Mouse (Mus musculus): ENCODE results near the gene Lrrc17. TPM values are rescaled to one million over a fixed set of nuclear protein-coding genes. Genes with fewer than 3 reads are reported as not detected.
"Not testable (repeated sequence)": the region's sequence is repeated elsewhere in the genome, so short reads cannot be mapped to it uniquely, and the experiment has no call there.

Lrrc17 gene
- polyA plus RNA-seq, 1 experiment from 2014 or later: 43.3 TPM

DNA sequence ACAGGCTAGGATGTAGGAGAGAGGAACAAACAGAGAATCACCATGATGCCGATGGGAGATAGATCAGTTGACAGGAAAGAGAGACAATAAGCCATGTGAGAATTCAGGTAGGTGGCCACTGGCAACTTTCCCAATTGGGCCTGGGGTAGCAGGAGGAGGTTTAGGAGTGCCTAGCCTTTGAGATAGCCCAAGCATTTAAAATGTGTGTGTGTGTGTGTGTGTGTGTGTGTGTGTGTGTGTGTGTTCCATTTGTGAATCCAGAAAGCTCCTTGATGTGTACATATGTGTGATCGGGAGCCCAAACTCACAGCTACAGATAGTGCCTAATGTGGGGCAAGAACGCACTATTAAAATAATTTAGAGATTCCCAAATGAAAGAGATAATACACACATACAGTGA is 34.8 kb downstream of the Lrrc17 start:
- no peaks in the 10 kb centered on the region for H3K27me3 ChIP-seq (replicated peaks)
- H3K27ac ChIP-seq: no peak overlapping the region
- no peak overlapping the region for H3K4me2 ChIP-seq (replicated peaks)
- no peak overlapping the region for H3K4me3 ChIP-seq (replicated peaks)
- no peaks in the 10 kb centered on the region for H3K4me1 ChIP-seq (replicated peaks)
- no peak overlapping the region for H3K9ac ChIP-seq
- WGBS: 93% methylated on average over 3 of the region's 3 CpGs
- H3K9me3 ChIP-seq: no peaks in the 10 kb centered on the region
- H3K36me3 ChIP-seq: no peaks in the 10 kb centered on the region
- ATAC-seq: no peak

DNA sequence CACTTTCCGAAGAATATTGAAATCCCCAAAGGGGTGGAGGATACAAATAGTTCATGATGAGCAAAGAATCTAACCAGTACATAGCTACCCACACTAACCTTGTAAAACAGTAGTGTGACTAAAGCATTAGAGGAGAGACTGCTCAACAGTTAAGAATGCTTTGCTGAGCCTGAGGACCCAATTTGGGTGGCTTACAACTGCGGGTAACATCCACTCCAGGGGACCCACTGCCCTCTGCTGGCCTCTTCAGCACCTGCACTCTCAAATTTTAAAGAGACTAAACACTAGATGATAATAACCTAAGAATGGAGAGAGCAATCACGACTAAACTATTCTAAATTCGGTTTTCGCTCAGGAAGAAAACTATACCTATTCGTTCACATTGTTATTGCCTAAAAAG is 43.4 kb downstream of the Lrrc17 start:
- Histone ChIP-seq H3K36me3 (no peaks in the 10 kb centered on the region), H3K9me3 (no peaks in the 10 kb centered on the region), H3K4me3 (replicated peaks) (no peak overlapping the region), H3K27ac (no peak overlapping the region), H3K4me2 (replicated peaks) (no peak overlapping the region), H3K4me1 (replicated peaks) (no peaks in the 10 kb centered on the region), H3K9ac (no peak overlapping the region), H3K27me3 (replicated peaks) (no peaks in the 10 kb centered on the region)
- 53% methylated on average over 6 of the region's 6 CpGs for WGBS
- no peak for ATAC-seq

DNA sequence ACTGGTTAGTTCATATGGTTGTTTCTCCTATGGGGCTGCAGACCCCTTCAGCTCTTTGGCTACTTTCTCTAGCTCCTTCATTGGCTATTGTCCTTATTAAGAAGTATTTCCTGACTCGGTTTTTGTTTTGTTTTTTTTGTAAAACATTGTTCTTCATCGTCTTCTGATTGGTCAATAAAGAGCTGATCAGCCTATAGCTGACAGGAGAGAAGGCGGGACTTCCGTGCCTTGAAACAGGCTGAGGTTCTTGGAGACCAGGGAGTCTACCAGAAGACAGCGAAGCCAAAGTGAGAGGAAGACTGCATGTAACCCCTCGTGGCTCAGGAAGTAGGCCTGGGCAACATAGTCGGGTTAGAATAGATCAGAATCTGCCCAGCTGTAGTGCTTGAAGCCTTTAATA is 44.3 kb downstream of the Lrrc17 start:
- Histone ChIP-seq H3K4me3 (replicated peaks) (no peak overlapping the region), H3K9ac (no peak overlapping the region), H3K36me3 (no peaks in the 10 kb centered on the region), H3K4me2 (replicated peaks) (no peak overlapping the region), H3K4me1 (replicated peaks) (no peaks in the 10 kb centered on the region), H3K27ac (no peak overlapping the region), H3K9me3 (no peaks in the 10 kb centered on the region), H3K27me3 (replicated peaks) (no peaks in the 10 kb centered on the region)
- WGBS: 79% methylated on average over 7 of the region's 7 CpGs
- ATAC-seq: no peak

DNA sequence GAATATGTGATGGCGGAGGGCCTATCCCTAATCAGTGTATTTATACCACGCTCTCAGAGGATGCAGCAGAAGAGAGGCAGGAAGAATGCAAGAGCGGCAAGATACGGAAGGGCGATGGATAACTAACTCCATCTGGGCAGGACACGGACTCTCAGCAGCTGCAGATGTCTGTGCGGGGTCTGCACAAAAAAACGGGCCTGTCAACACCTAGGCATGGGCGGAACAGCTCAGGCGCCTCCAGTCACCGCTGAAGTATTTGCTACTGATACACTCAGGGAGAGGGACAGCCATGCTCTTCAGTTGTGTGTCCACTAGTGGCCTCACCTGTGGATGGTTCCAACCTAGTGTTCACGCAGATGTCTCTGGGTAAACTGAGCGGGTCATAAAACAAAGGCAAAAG is 44.9 kb downstream of the Lrrc17 start:
- Histone ChIP-seq H3K27ac (no peak overlapping the region), H3K27me3 (replicated peaks) (no peaks in the 10 kb centered on the region), H3K4me3 (replicated peaks) (no peak overlapping the region), H3K36me3 (no peaks in the 10 kb centered on the region), H3K9me3 (no peaks in the 10 kb centered on the region), H3K9ac (no peak overlapping the region), H3K4me1 (replicated peaks) (no peaks in the 10 kb centered on the region), H3K4me2 (replicated peaks) (no peak overlapping the region)
- ATAC-seq: no peak
- WGBS: 91% methylated on average over 13 of the region's 13 CpGs

DNA sequence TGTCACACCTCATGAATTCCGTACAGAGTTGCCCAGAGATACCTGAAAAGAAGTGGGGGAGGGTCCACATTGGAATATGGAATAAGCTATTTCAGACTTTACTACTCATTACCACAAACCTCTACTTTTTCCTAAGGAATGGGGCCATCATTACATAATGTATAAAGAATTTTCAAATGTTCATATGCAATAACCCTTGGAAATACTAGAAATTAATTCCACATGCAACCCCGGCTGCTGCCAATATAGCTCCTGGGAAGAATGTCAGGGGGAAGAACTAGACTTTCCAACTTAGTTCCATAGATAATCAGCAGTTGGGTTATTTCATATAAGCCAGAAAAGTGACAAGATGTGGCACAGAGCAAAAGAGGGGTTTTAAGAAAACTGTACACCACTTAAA is 48.7 kb downstream of the Lrrc17 start:
- H3K9me3 ChIP-seq: no peaks in the 10 kb centered on the region
- H3K4me1 ChIP-seq (replicated peaks): no peaks in the 10 kb centered on the region
- no peaks in the 10 kb centered on the region for H3K36me3 ChIP-seq
- H3K27me3 ChIP-seq (replicated peaks): no peaks in the 10 kb centered on the region
- no peak overlapping the region for H3K4me2 ChIP-seq (replicated peaks)
- no peak for ATAC-seq
- no peak overlapping the region for H3K27ac ChIP-seq
- WGBS: 90% methylated on average over 2 of the region's 2 CpGs
- H3K4me3 ChIP-seq (replicated peaks): no peak overlapping the region
- no peak overlapping the region for H3K9ac ChIP-seq

DNA sequence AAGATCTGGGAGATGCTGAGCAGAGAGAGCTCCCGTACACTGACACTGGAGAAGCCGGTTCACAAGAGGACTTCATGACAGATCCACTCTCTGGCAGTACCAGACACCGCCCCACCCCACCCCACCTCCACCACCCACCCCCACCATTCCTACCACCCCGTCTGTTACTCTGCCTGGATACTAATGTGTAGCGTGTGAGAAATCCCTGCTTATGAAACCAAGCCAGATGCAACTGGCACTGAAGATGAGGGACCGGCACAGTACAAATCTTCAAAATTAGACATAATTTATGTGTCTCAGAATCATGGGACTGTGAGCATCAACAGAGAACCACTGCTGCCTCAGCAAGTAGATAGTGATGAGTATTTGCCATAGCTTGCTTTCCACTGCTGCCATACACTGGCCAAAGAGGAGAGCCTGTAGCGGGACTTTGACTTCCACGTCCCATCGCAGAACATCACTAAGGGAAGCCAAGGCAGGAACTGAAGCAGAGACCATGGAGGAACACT is 49.9 kb downstream of the Lrrc17 start:
- no peaks in the 10 kb centered on the region for H3K4me1 ChIP-seq (replicated peaks)
- no peak overlapping the region for H3K4me3 ChIP-seq (replicated peaks)
- no peaks in the 10 kb centered on the region for H3K9me3 ChIP-seq
- H3K9ac ChIP-seq: no peak overlapping the region
- no peaks in the 10 kb centered on the region for H3K27me3 ChIP-seq (replicated peaks)
- 89% methylated on average over 9 of the region's 9 CpGs for WGBS
- H3K4me2 ChIP-seq (replicated peaks): no peak overlapping the region
- no peak for ATAC-seq
- no peaks in the 10 kb centered on the region for H3K36me3 ChIP-seq
- no peak overlapping the region for H3K27ac ChIP-seq

DNA sequence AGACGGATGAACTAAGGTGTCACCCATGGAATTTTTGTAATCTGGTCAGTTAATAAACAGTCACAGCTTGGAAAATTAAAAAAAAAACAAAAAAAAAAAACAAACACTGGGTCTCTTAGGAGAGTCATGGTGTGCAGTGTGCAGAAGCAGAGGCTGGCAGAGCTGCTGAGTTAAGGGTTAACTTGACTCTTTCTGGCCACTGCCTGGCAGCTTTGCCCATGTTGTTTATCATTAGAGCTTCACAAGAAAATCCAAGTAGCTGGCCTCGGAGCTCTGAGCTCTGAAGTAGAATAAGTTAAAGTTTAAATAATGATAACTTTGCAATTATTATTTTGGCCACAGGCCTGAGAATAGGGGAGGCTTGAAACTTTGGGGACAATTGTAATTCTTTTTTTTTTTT is 56.2 kb downstream of the Lrrc17 start:
- H3K36me3 ChIP-seq; H3K27me3 ChIP-seq (replicated peaks); ATAC-seq; H3K4me3 ChIP-seq (replicated peaks); H3K4me1 ChIP-seq (replicated peaks); H3K4me2 ChIP-seq (replicated peaks); H3K9ac ChIP-seq; H3K9me3 ChIP-seq; H3K27ac ChIP-seq: not testable (repeated sequence)
- 56% methylated on average over 2 of the region's 2 CpGs for WGBS

DNA sequence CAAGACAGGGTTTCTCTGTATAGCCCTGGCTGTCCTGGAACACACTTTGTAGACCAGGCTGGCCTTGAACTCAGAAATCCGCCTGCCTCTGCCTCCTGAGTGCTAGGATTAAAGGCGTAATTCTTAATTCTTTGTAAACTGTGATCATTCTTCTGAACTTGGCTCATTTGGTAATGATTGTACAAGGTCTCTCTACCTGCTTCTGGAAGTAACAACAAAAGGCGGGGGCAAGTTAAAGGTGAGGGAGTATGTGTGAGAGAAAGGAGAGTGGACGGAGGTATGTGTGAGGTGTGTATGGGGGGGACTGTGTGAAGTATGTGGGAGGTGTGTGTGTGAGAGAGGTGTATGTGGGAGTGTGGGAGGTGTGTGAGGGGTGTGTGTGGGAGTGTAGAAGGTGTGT is 56.6 kb downstream of the Lrrc17 start:
- Histone ChIP-seq H3K27ac (no peak overlapping the region), H3K27me3 (replicated peaks) (no peaks in the 10 kb centered on the region), H3K36me3 (no peaks in the 10 kb centered on the region), H3K4me2 (replicated peaks) (no peak overlapping the region), H3K4me3 (replicated peaks) (no peak overlapping the region), H3K9me3 (no peaks in the 10 kb centered on the region), H3K4me1 (replicated peaks) (no peaks in the 10 kb centered on the region), H3K9ac (no peak overlapping the region)
- no peak for ATAC-seq
- 90% methylated on average over 4 of the region's 4 CpGs for WGBS

DNA sequence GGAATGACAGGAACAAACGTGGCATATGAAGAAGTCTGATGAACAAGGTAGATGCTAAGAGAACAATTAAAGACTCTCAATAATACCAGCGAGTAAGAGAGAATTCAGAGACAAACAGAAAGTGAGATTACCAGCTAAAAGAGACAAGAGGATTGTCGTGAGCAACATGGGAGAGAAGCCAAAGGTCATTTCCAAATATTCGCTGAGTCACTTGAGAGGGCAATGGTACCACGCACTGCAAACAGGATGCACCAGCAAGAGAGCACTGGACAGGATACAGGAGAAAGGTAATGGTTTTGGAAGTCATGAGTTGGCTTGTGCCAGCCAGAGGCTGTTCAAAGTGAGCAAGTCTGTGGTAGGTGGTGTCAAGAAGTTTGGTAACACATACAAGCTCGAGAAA is 62.6 kb downstream of the Lrrc17 start:
- 65% methylated on average over 6 of the region's 6 CpGs for WGBS
- Histone ChIP-seq H3K9me3 (no peaks in the 10 kb centered on the region), H3K27ac (no peak overlapping the region), H3K4me2 (replicated peaks) (no peak overlapping the region), H3K4me3 (replicated peaks) (no peak overlapping the region), H3K9ac (no peak overlapping the region), H3K36me3 (no peaks in the 10 kb centered on the region), H3K27me3 (replicated peaks) (no peaks in the 10 kb centered on the region), H3K4me1 (replicated peaks) (no peaks in the 10 kb centered on the region)
- no peak for ATAC-seq

DNA sequence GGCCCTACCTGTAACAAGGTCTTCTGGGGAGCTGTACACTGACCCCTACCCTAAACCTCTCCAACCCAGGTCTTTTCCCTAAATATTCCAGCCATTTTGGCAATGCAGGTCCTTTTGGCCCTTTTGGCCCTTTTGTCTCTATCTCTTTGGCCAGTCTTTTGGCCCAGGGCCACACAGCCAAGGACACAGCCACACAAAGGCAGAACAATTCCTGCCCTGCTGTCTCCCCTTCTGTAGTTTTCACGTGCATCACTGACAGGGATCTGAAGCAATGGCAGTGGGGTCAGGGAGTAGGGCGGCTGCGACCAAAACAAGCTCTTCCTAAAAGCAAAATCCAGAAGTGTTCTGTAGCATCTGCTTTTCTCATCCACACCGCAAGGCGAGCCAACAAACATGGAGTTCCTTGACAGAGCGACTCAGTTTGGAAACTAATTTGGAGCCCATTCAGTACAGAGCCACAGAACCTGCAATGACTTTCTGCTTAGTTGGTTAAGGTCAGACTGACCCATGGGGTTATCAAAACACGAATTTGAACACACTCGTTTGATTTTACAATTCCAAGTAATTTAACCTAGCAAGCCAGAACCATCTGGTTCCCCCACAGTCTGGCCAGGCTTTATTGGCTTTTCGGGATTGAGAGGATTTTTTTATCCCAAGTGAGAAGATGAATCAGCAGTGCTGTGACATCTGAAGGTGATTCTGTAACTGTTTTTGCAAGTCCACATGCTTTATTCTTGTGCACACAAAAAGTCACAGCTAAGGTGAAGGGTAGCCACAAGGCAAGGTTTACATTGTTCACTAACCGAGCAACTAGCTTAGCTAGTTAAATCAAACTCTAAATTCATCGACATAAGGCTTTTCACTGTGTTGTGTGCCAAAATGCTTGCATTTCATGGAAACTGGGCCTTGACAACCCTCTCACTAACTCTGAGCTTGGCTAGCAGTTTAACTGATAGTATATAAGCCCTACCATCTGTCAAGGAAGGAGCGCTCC is 65.2 kb downstream of the Lrrc17 start:
- whole genome bisulfite sequencing: 70% methylated on average over 12 of the region's 12 CpGs
- no peak for ATAC-seq
- no peaks in the 10 kb centered on the region for H3K36me3 ChIP-seq

DNA sequence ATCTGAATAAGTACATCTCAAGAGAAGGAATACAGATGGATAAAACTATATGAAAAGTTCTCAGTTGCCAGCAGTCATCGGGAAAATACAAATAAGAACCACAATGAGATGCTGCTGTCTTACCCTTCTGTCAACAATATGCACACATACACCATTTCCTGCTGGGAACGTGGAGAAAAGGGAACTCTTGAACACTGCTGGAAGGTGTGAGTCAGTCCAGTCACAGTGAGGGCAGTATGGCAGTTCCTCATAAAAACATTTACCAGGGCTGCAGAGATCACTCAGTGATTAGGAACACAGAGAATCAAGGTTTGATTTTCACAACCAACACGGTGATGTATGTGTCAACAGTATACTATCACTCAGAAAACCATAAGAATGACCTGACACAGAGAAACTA is 67.6 kb downstream of the Lrrc17 start:
- no peak for ATAC-seq
- Histone ChIP-seq H3K27ac (no peak overlapping the region), H3K9me3 (no peaks in the 10 kb centered on the region), H3K9ac (no peak overlapping the region), H3K4me3 (replicated peaks) (no peak overlapping the region), H3K27me3 (replicated peaks) (no peaks in the 10 kb centered on the region), H3K36me3 (no peaks in the 10 kb centered on the region), H3K4me1 (replicated peaks) (no peaks in the 10 kb centered on the region), H3K4me2 (replicated peaks) (no peak overlapping the region)
- WGBS: 59% methylated on average over 3 of the region's 3 CpGs

More for the DNA sequence above, 65.2 kb downstream of the Lrrc17 start:
- Histone ChIP-seq H3K27ac (no peak overlapping the region), H3K9ac (no peak overlapping the region), H3K27me3 (replicated peaks) (no peaks in the 10 kb centered on the region), H3K4me2 (replicated peaks) (no peak overlapping the region), H3K4me1 (replicated peaks) (no peaks in the 10 kb centered on the region), H3K4me3 (replicated peaks) (no peak overlapping the region), H3K9me3 (no peaks in the 10 kb centered on the region)

DNA sequence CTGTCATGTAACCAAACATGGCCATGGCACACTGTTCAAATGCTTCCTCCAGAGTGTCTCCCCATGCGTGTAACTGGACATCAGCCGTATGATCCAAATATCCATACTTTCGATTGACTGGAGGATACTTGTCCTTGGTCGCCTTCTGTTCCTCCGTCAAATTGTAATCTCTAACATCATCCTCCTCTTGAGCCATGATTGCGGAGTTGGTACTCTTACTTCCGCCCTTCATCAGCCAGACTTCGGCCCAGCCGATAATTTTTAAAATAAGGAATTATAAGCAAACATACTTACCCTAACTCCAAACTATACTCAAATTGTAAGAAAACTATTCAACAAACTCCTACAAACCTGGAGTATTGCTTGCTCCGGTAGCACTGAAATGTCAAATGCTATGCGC is 70.9 kb downstream of the Lrrc17 start:
- H3K9me3 ChIP-seq; H3K36me3 ChIP-seq; H3K27me3 ChIP-seq (replicated peaks); H3K4me2 ChIP-seq (replicated peaks); H3K4me1 ChIP-seq (replicated peaks); H3K9ac ChIP-seq; ATAC-seq; H3K27ac ChIP-seq; H3K4me3 ChIP-seq (replicated peaks): not testable (repeated sequence)
- WGBS: 96% methylated on average over 11 of the region's 11 CpGs

DNA sequence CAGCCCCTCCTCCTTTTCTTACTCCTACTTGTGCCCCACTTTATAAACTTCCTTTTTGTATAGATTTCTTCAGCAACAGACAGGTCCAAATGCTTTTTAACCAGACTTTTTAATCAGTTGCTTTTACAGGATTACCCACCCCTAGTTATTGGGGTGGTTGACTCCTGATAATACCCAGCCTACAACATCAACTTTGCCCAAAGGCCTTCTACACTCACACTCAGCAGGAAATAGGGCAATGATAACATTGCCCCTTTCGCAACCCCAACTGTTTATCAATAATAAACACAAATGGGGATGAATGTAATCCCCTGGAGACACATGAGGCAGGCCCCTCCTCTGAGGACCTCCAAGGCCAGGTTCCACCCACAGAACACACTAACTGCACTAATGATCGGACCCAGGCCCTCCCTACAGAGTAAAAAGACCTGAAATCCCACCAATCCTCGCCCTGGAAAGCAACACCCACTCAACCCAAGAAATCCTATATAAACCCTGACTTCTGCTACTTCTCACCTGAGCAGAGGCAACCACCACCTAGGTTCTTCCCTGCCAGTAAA is 73.2 kb downstream of the Lrrc17 start:
- ATAC-seq: no peak
- Histone ChIP-seq H3K36me3 (no peaks in the 10 kb centered on the region), H3K4me3 (replicated peaks) (no peak overlapping the region), H3K9ac (no peak overlapping the region), H3K4me1 (replicated peaks) (no peaks in the 10 kb centered on the region), H3K27ac (no peak overlapping the region), H3K27me3 (replicated peaks) (no peaks in the 10 kb centered on the region), H3K9me3 (no peaks in the 10 kb centered on the region), H3K4me2 (replicated peaks) (no peak overlapping the region)
- 69% methylated on average over 3 of the region's 3 CpGs for WGBS
